Mouse (Mus musculus) liver, postnatal 0 days (tissue): ENCODE results near the gene Saal1.

Experiments
- CTCF ChIP-seq: sonication (generic); IDR thresholded peaks from 2 replicates; pipeline ENCODE4 v1.5.1; 2016; ENCODE audit warnings: antibody characterized with exemption, low read depth
- EP300 ChIP-seq: IDR thresholded peaks from 2 replicates; pipeline ENCODE4 v1.6.1; 2016; ENCODE audit warnings: antibody characterized with exemption, low read depth, mild to moderate bottlenecking

- TF ChIP-seq CTCF: no peak
- no peak for TF ChIP-seq EP300
Observed at GRCm38 (mm10) chr7:46676808-46677360, 33.6 kb downstream of the Saal1 start.
